Mouse (Mus musculus) embryonic facial prominence, embryonic 15.5 days (tissue): Measurements from ENCODE around the gene Tgm1. TPM values are rescaled to one million over a fixed set of nuclear protein-coding genes. Genes with fewer than 3 reads are reported as not detected.

Experiments used
- ATAC-seq: fragments of 200-750 bp; cut with Nextera tagmentation; 2 replicates; pipeline ENCODE4 v1.8.0; 2017; ENCODE audit warnings: low read depth, moderate TSS enrichment; ENCODE audit not compliant: insufficient number of reproducible peaks, low FRiP score, low TSS enrichment
- H3K27ac ChIP-seq: fragments of 300-500 bp; sonication (generic); replicated peaks from 2 replicates; pipeline ENCODE4 v1.5.1; 2015; ENCODE audit warnings: mild to moderate bottlenecking, inconsistent platforms
- H3K27me3 ChIP-seq: fragments of 300-500 bp; sonication (generic); 2 replicates; pipeline ENCODE4 v1.6.1; 2015; ENCODE audit warnings: inconsistent platforms
- H3K36me3 ChIP-seq: fragments of 300-500 bp; sonication (generic); 2 replicates; pipeline ENCODE4 v1.6.1; 2015; ENCODE audit warnings: mild to moderate bottlenecking, inconsistent platforms
- H3K4me1 ChIP-seq: fragments of 300-500 bp; sonication (generic); 2 replicates; pipeline ENCODE4 v1.6.1; 2015; ENCODE audit warnings: inconsistent platforms
- H3K4me2 ChIP-seq: fragments of 300-500 bp; sonication (generic); replicated peaks from 2 replicates; pipeline ENCODE4 v1.6.1; 2015; ENCODE audit warnings: mild to moderate bottlenecking, inconsistent platforms
- H3K4me3 ChIP-seq: fragments of 300-500 bp; sonication (generic); replicated peaks from 2 replicates; pipeline ENCODE4 v1.5.1; 2015; ENCODE audit warnings: mild to moderate bottlenecking, inconsistent platforms
- H3K9ac ChIP-seq: fragments of 300-500 bp; sonication (generic); 2 replicates; pipeline ENCODE4 v1.6.1; 2015; ENCODE audit warnings: inconsistent platforms
- H3K9me3 ChIP-seq: fragments of 300-500 bp; sonication (generic); replicated peaks from 2 replicates; pipeline ENCODE4 v1.6.1; 2016; ENCODE audit warnings: inconsistent platforms
- WGBS: fragments of 180-500 bp; shearing (Covaris S2); methylation state at CpG from one replicate; pipeline ENCODE4 v1.1.7; 2015; 5-methylcytosine and 5-hydroxymethylcytosine counted together
- polyA plus RNA-seq: library from polyadenylated mRNA; unstranded; fragments of >200 nt; fragmentation: Nextera tagmentation; extraction: Ambion mirVana; gene quantifications from 2 replicates; pipeline ENCODE4 v1.2.1, GENCODE M21; 2015

Tgm1 gene
- polyA plus RNA-seq, 1 experiment from 2014 or later = 28.0 TPM

- peak; percentile 73; the same call in 1 of the 2 replicates for ATAC-seq
- Histone ChIP-seq H3K9me3 (no peaks in the 10 kb centered on the region), H3K4me1 (peaks cover 32% of the 10 kb centered on the region), H3K9ac (peak overlapping the region; percentile 28; the same call in 1 of the 2 replicates), H3K27ac (no peak overlapping the region), H3K36me3 (peaks cover 41% of the 10 kb centered on the region), H3K4me3 (peak overlapping the region; percentile 22), H3K4me2 (peak overlapping the region; percentile 42), H3K27me3 (no peaks in the 10 kb centered on the region)
- WGBS = 13% methylated on average over 10 of the region's 10 CpGs
Measured at GRCm38 (mm10) chr14:55743711-55744110, 30.0 kb upstream of the Tgm1 start.

- Histone ChIP-seq H3K4me2 (no peak overlapping the region), H3K27me3 (no peaks in the 10 kb centered on the region), H3K9me3 (no peaks in the 10 kb centered on the region), H3K9ac (no peak overlapping the region), H3K4me1 (no peaks in the 10 kb centered on the region), H3K4me3 (no peak overlapping the region), H3K27ac (no peak overlapping the region), H3K36me3 (peaks cover 42% of the 10 kb centered on the region)
- ATAC-seq = no peak
- 82% methylated on average over 9 of the region's 9 CpGs for WGBS
Measured at GRCm38 (mm10) chr14:55737086-55737687, 23.5 kb upstream of the Tgm1 start.

GRCm38 (mm10) chr14:55735758-55736157, 22.0 kb upstream of the Tgm1 start:
- H3K4me2 ChIP-seq = no peak overlapping the region
- no peak overlapping the region for H3K4me3 ChIP-seq
- no peaks in the 10 kb centered on the region for H3K4me1 ChIP-seq
- no peak overlapping the region for H3K27ac ChIP-seq
- ATAC-seq = no peak
- peaks cover 28% of the 10 kb centered on the region for H3K36me3 ChIP-seq
- H3K27me3 ChIP-seq = no peaks in the 10 kb centered on the region; the same call in 1 of the 2 replicates
- H3K9me3 ChIP-seq = no peaks in the 10 kb centered on the region
- 83% methylated on average over 4 of the region's 4 CpGs for WGBS
- no peak overlapping the region for H3K9ac ChIP-seq

- 61% methylated on average over 3 of the region's 3 CpGs for WGBS
Measured at GRCm38 (mm10) chr14:55735334-55735733, 21.6 kb upstream of the Tgm1 start.

GRCm38 (mm10) chr14:55734869-55735268, 21.1 kb upstream of the Tgm1 start:
- Histone ChIP-seq H3K36me3 (peaks cover 21% of the 10 kb centered on the region), H3K27me3 (no peaks in the 10 kb centered on the region; the same call in 1 of the 2 replicates), H3K4me3 (no peak overlapping the region), H3K4me1 (no peaks in the 10 kb centered on the region), H3K9ac (no peak overlapping the region), H3K9me3 (no peaks in the 10 kb centered on the region), H3K27ac (no peak overlapping the region), H3K4me2 (no peak overlapping the region)
- ATAC-seq = no peak
- 68% methylated on average over 7 of the region's 7 CpGs for WGBS

More at GRCm38 (mm10) chr14:55735334-55735733, 21.6 kb upstream of the Tgm1 start:
- H3K36me3 ChIP-seq = peaks cover 24% of the 10 kb centered on the region
- H3K4me3 ChIP-seq = no peak overlapping the region
- no peak overlapping the region for H3K27ac ChIP-seq
- no peaks in the 10 kb centered on the region for H3K4me1 ChIP-seq
- no peak for ATAC-seq
- no peak overlapping the region for H3K9ac ChIP-seq
- H3K4me2 ChIP-seq = no peak overlapping the region
- no peaks in the 10 kb centered on the region for H3K9me3 ChIP-seq
- H3K27me3 ChIP-seq = no peaks in the 10 kb centered on the region; the same call in 1 of the 2 replicates

GRCm38 (mm10) chr14:55733889-55734288, 20.2 kb upstream of the Tgm1 start:
- no peak for ATAC-seq
- Histone ChIP-seq H3K4me3 (no peak overlapping the region), H3K9me3 (no peaks in the 10 kb centered on the region), H3K4me2 (no peak overlapping the region), H3K27ac (no peak overlapping the region), H3K27me3 (no peaks in the 10 kb centered on the region; the same call in 1 of the 2 replicates), H3K4me1 (no peaks in the 10 kb centered on the region), H3K9ac (no peak overlapping the region), H3K36me3 (peaks cover 11% of the 10 kb centered on the region)
- WGBS = 68% methylated on average over 10 of the region's 10 CpGs

GRCm38 (mm10) chr14:55730531-55731032, 16.9 kb upstream of the Tgm1 start:
- 75% methylated on average over 7 of the region's 7 CpGs for WGBS
- Histone ChIP-seq H3K27ac (no peak overlapping the region), H3K9me3 (no peaks in the 10 kb centered on the region), H3K4me2 (no peak overlapping the region), H3K4me3 (no peak overlapping the region), H3K4me1 (no peaks in the 10 kb centered on the region), H3K27me3 (no peaks in the 10 kb centered on the region; the same call in 1 of the 2 replicates), H3K9ac (no peak overlapping the region), H3K36me3 (no peaks in the 10 kb centered on the region)
- no peak for ATAC-seq

GRCm38 (mm10) chr14:55730116-55730515, 16.4 kb upstream of the Tgm1 start:
- Histone ChIP-seq H3K4me3 (no peak overlapping the region), H3K9ac (no peak overlapping the region)
- WGBS = 76% methylated on average over 7 of the region's 7 CpGs

GRCm38 (mm10) chr14:55727889-55728685, 14.4 kb upstream of the Tgm1 start:
- H3K36me3 ChIP-seq = no peaks in the 10 kb centered on the region
- no peaks in the 10 kb centered on the region; the same call in 1 of the 2 replicates for H3K27me3 ChIP-seq
- H3K9ac ChIP-seq = no peak overlapping the region; the same call in 1 of the 2 replicates
- no peak for ATAC-seq
- H3K27ac ChIP-seq = no peak overlapping the region
- 0 out of 2 replicates have a peak, but pooled peaks cover 7% of the 10 kb centered on the region for H3K4me1 ChIP-seq
- no peak overlapping the region for H3K4me3 ChIP-seq
- no peaks in the 10 kb centered on the region for H3K9me3 ChIP-seq
- H3K4me2 ChIP-seq = no peak overlapping the region
- WGBS = 67% methylated on average over 8 of the region's 8 CpGs

More at GRCm38 (mm10) chr14:55730116-55730515, 16.4 kb upstream of the Tgm1 start:
- H3K4me2 ChIP-seq = no peak overlapping the region
- no peaks in the 10 kb centered on the region; the same call in 1 of the 2 replicates for H3K27me3 ChIP-seq
- H3K9me3 ChIP-seq = no peaks in the 10 kb centered on the region
- ATAC-seq = no peak
- H3K27ac ChIP-seq = no peak overlapping the region
- no peaks in the 10 kb centered on the region for H3K36me3 ChIP-seq
- H3K4me1 ChIP-seq = no peaks in the 10 kb centered on the region

- Histone ChIP-seq H3K27me3 (no peaks in the 10 kb centered on the region; the same call in 1 of the 2 replicates), H3K4me3 (no peak overlapping the region), H3K4me1 (peaks cover 11% of the 10 kb centered on the region; the same call in 1 of the 2 replicates), H3K27ac (no peak overlapping the region), H3K9ac (no peak overlapping the region), H3K36me3 (no peaks in the 10 kb centered on the region), H3K4me2 (no peak overlapping the region), H3K9me3 (no peaks in the 10 kb centered on the region)
- no peak for ATAC-seq
Measured at GRCm38 (mm10) chr14:55726261-55726660, 12.5 kb upstream of the Tgm1 start.

GRCm38 (mm10) chr14:55724411-55724871, 10.7 kb upstream of the Tgm1 start:
- no peak overlapping the region; the same call in 1 of the 2 replicates for H3K27ac ChIP-seq
- WGBS = 45% methylated on average over 8 of the region's 8 CpGs
- H3K36me3 ChIP-seq = peaks cover 8% of the 10 kb centered on the region; the same call in 1 of the 2 replicates
- no peak for ATAC-seq
- peaks cover 16% of the 10 kb centered on the region; the same call in 1 of the 2 replicates for H3K4me1 ChIP-seq
- no peak overlapping the region for H3K9ac ChIP-seq
- H3K9me3 ChIP-seq = no peaks in the 10 kb centered on the region
- no peak overlapping the region for H3K4me2 ChIP-seq
- H3K27me3 ChIP-seq = no peaks in the 10 kb centered on the region
- no peak overlapping the region for H3K4me3 ChIP-seq
